Mouse (Mus musculus): ENCODE measurements around the gene Oas1a. TPM values are rescaled to one million over a fixed set of nuclear protein-coding genes. Genes with fewer than 3 reads are reported as not detected.
"Not testable (repeated sequence)": the region's sequence is repeated elsewhere in the genome, so short reads cannot be mapped to it uniquely, and the experiment has no call there.

The Oas1a gene
- 4.3 and 5.6 TPM in 2 replicates for polyA plus RNA-seq (2012; rRNA removed)

GRCm38 (mm10) chr5:120906791-120907733 lies at the start of gene Oas1a:
TSS of gene Oas1a (minus strand) at chr5:120907521.
- DNase-seq (ENCODE audit: low read depth): not testable (repeated sequence)

GRCm38 (mm10) chr5:120953974-120954373 lies 46.7 kb upstream of the Oas1a start:
- DNase-seq (ENCODE audit: low read depth): no peak

GRCm38 (mm10) chr5:120952242-120952770 lies 45.0 kb upstream of the Oas1a start:
- DNase-seq (ENCODE audit: low read depth): no peak

GRCm38 (mm10) chr5:120942076-120942475 lies 34.8 kb upstream of the Oas1a start:
- DNase-seq (ENCODE audit: low read depth): no peak

- DNase-seq (ENCODE audit: low read depth): no peak
Measured at GRCm38 (mm10) chr5:120938586-120938985, 31.3 kb upstream of the Oas1a start.

- DNase-seq (ENCODE audit: low read depth): no peak
Measured at GRCm38 (mm10) chr5:120937841-120938240, 30.5 kb upstream of the Oas1a start.

- DNase-seq (ENCODE audit: low read depth): no peak
Measured at GRCm38 (mm10) chr5:120933966-120934365, 26.6 kb upstream of the Oas1a start.

GRCm38 (mm10) chr5:120927036-120927435 lies 19.7 kb upstream of the Oas1a start:
- DNase-seq (ENCODE audit: low read depth): no peak

GRCm38 (mm10) chr5:120926311-120926710 lies 19.0 kb upstream of the Oas1a start:
- not testable (repeated sequence) for DNase-seq (ENCODE audit: low read depth)

- DNase-seq (ENCODE audit: low read depth): not testable (repeated sequence)
Measured at GRCm38 (mm10) chr5:120924520-120924919, 17.2 kb upstream of the Oas1a start.

- DNase-seq (ENCODE audit: low read depth): no peak
Measured at GRCm38 (mm10) chr5:120923969-120924368, 16.6 kb upstream of the Oas1a start.

GRCm38 (mm10) chr5:120920296-120920695 lies 13.0 kb upstream of the Oas1a start:
- DNase-seq (ENCODE audit: low read depth): no peak

GRCm38 (mm10) chr5:120919156-120919935 lies 12.0 kb upstream of the Oas1a start:
- DNase-seq (ENCODE audit: low read depth): not testable (repeated sequence)

- not testable (repeated sequence) for DNase-seq (ENCODE audit: low read depth)
Measured at GRCm38 (mm10) chr5:120914204-120914603, 6.9 kb upstream of the Oas1a start, which contains the start of gene Oas1d. TSS of gene Oas1d (plus strand) at chr5:120914536.

- no peak for DNase-seq (ENCODE audit: low read depth)
Measured at GRCm38 (mm10) chr5:120908196-120908920, 1.0 kb upstream of the Oas1a start.

GRCm38 (mm10) chr5:120902056-120902455 lies 5.3 kb downstream of the Oas1a start:
- DNase-seq (ENCODE audit: low read depth): no peak

GRCm38 (mm10) chr5:120900666-120901065 lies 6.7 kb downstream of the Oas1a start:
- no peak for DNase-seq (ENCODE audit: low read depth)

GRCm38 (mm10) chr5:120898726-120899125 lies 8.6 kb downstream of the Oas1a start:
- DNase-seq (ENCODE audit: low read depth): no peak

- no peak for DNase-seq (ENCODE audit: low read depth)
Measured at GRCm38 (mm10) chr5:120898307-120898706, 9.0 kb downstream of the Oas1a start.

- DNase-seq (ENCODE audit: low read depth): no peak
Measured at GRCm38 (mm10) chr5:120895231-120895900, 12.0 kb downstream of the Oas1a start.

GRCm38 (mm10) chr5:120894692-120895091 lies 12.6 kb downstream of the Oas1a start:
- DNase-seq (ENCODE audit: low read depth): not testable (repeated sequence)
